Mouse (Mus musculus): ENCODE measurements around the gene Eif1.

GRCm38 (mm10) chr11:100281596-100282544 lies 37.8 kb upstream of the Eif1 start:
- TF ChIP-seq CHD2 (IDR thresholded peaks at IDR 0.05; ENCODE audit: low read depth, low read length) (no peak), ZC3H11A (IDR thresholded peaks at IDR 0.05; ENCODE audit: borderline replicate concordance, low read depth, low read length) (peak; percentile 99)

Data from ES-E14 (cell line).